Mouse (Mus musculus) heart, postnatal 36 days (tissue): ENCODE measurements around the gene Cs. TPM values are rescaled to one million over a fixed set of nuclear protein-coding genes. Genes with fewer than 3 reads are reported as not detected.

Experiments
- DNase-seq, 2 experiments: peaks; one replicate each; pipeline ENCODE4 v3.0.0; 2021 to 2022
- intact Hi-C: fragments of 180-260 bp; cut with DNase I; formaldehyde crosslinking; loops from one replicate; pipeline ENCODE4 v1.15.1; 2025
- total RNA-seq, 2 experiments: library from RNA; stranded (reverse); gene quantifications; 2 replicates each; pipeline ENCODE4 v1.2.3; 2021

Cs gene
- total RNA-seq, 2 experiments from 2014 or later = 1,152 to 1,240 TPM

DNA sequence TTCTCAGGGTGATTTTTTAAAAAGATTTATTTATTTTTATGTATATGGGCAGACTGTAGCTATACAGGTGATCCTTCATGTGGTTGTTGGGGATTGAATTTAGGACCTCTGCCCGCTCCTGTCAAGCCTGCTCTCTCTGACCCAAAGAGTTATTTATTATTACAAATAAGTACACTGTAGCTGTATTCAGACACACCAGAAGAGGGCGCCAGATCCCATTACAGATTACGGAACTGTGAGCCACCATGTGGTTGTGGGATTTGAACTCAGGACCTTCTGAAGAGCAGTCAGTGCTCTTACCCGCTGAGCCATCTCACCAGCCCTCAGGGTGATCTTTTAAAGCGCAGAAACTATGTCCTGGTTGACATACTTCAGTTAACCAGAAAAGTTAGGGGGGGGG lies 34.6 kb downstream of the Cs start:
- DNase-seq = no peak
- intact Hi-C loops = no loop called here

- no peak for DNase-seq
- intact Hi-C loops = no loop called here
Measured at GRCm38 (mm10) chr10:128372989-128373748, 35.6 kb downstream of the Cs start.

- no peak for DNase-seq
- intact Hi-C loops = no loop called here
Measured at GRCm38 (mm10) chr10:128374393-128374792, 36.9 kb downstream of the Cs start.

DNA sequence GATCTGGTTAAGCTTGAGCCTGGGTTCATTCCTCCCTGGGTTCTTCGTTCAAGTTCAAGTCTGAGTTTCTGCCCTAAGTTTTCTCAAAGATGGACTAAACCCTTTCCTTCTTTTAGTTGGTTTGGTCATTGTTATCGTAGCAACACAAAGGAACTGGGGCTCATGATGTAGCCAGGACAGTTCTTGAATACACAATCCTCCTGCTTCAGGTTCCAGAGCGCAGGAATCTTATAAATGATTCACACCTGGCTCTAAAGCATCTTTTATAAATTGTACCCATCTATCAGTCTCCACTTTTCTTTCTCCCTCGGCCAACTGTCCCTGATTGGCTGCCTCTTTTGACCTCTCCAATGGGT lies 38.5 kb downstream of the Cs start:
- DNase-seq = no peak
- intact Hi-C loops = loop anchor here (5.0 kb wide), 1 partner anchor 39 kb away; the partner anchor contains the start of gene Cs

DNA sequence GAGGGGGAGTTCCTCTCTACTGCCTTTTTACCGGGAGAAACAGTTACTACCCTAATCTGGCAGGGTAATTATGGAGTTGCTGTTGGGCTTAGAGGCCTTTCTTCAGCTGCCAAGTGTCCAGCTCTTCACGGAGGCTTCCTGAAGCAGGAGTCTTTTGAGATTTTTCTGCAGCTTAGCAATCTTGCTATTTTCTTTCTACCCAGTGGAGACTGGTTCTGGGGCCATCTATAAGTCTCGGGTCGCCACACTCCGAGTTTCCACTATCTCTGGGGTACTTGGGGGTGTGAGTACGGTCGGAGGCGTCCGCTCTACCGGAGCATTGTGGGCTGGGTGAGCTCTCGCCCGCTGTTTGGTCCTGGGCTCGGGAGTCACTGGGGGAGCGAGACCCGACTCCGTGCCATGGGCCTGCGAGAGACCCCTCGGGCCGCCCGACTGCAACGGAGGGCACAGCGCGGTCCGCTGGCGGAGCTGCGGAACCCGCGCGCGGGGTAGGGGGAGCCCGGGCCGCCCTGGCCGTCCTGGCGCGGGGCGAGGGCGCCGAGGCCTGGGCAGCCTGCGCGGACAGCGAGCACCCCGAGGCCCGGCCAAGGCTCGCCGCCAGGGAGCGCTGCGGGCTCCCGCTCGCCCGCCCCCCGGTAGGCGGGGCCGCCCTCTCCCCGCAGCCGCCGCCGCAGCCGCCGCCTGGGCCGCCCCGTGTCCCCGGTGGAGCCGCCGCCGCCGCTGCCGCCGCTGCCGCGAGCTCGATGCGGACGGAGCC lies 39.1 kb downstream of the Cs start, which contains the start of gene Ankrd52:
Gene Ankrd52, plus strand, starts transcription at position 661 of the 757 bp plus-strand sequence.
- intact Hi-C loops = loop anchor here (1.0 to 5.0 kb wide), 2 partner anchors 33 to 39 kb away; partner anchors contain the start of gene Cs

DNA sequence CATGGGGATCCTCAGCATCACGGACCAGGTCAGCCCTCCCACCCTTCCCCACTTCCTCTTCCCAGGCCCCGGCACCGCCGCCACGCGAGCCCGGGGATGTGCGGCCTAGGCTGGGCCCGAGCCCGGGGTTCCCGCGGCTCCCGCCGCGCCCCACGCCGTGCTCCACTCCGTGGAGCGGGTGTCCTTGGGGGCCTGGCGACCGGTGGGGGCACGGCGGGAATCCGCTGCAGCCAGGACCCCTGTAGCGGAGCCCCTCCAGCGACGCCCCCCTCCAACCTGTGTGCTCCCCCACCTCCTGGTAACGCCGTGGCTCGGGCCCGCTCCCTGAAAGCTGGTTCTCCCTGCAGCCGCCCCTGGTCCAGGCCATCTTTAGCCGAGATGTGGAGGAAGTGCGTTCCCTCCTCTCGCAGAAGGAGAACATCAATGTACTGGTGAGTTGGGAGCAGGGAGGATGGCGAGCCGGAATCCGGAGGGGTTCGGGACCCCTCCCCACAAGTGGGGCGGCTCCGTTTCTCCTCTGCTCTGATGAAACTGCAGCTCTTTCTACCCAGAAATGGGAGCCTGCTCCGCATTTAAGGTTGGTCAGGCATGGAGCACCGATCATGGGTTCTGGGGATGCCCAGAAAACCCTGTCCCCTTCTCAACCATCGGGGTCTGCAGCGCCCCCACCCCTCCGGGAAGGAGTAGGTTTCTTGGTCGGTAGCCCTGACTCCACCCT lies 39.8 kb downstream of the Cs start:
- DNase-seq = peak in 1 of 2 experiments; percentile 47
- intact Hi-C loops = loop anchor here (1.0 to 5.0 kb wide), 2 partner anchors 32 to 40 kb away; partner anchors contain the start of gene Cs

More for the DNA sequence above, 39.1 kb downstream of the Cs start, which contains the start of gene Ankrd52:
- DNase-seq = peak; percentile 91 to 94

DNA sequence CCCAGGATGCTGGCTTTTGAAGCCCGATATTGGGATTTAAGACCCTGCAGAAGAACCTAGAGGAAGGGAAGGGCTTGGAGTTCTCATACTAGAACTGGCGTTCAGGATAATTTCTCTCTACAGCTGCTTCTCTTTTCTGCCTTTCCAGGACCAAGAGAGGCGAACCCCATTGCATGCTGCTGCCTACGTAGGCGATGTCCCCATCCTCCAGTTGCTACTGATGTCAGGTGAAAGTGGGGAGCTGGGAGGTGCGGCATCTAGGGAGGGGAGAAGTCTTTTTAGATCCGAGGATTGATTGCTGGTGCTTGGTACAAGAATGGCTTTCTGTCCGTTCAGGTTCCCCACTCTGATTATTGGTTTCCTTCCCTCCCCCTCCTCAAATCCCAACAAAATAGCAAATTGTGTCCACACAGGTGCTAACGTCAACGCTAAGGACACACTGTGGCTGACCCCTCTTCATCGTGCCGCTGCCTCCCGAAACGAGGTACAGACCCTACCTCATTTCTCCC lies 40.5 kb downstream of the Cs start:
- DNase-seq = no peak
- intact Hi-C loops = loop anchor here (1.0 to 5.0 kb wide), 2 partner anchors 31 to 41 kb away; partner anchors contain the start of gene Cs

- intact Hi-C loops = loop anchor here (5.0 kb wide), 1 partner anchor 41 kb away; the partner anchor contains the start of gene Cs
Measured at GRCm38 (mm10) chr10:128378462-128378861, 40.9 kb downstream of the Cs start.

GRCm38 (mm10) chr10:128379260-128379659 lies 41.7 kb downstream of the Cs start:
- DNase-seq = no peak
- intact Hi-C loops = loop anchor here (5.0 kb wide), 1 partner anchor 42 kb away; the partner anchor contains the start of gene Cs

More at GRCm38 (mm10) chr10:128378462-128378861, 40.9 kb downstream of the Cs start:
- DNase-seq = no peak

DNA sequence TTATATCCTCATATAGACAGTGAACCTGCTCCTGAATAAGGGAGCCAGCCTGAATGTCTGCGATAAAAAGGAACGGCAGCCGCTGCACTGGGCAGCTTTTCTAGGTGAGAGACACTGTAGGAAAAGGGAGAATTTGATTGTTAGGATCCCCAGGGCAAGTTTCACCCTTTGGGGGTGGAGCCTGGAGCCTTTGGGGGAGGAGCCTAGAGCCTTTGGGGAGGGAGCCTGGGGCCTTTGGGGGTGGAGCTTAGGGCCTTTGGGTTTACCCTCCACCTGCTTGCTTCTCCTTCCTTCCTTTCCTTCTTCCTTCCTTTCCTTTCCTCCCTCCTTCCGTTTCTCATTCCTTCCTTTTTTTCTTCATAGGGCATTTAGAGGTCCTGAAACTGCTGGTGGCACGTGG lies 43.0 kb downstream of the Cs start:
- no peak for DNase-seq
- intact Hi-C loops = no loop called here

DNA sequence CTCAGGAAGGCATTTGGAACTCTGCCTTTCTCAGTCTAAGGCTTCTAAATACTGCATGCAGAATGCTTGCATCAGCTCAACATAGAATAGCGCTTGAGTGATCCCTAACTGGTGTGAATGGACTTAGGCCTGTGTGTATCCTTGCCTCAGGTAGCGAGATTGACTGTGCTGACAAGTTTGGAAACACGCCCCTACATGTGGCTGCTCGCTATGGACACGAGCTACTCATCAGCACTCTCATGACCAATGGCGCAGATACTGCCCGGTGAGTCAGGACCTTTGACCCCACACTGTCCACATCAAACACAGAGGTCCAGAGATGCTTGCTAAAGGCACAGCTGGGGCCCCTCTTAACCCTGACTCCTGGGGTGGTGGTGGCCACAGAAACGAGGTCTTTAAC lies 44.9 kb downstream of the Cs start:
- intact Hi-C loops = no loop called here
- no peak for DNase-seq

DNA sequence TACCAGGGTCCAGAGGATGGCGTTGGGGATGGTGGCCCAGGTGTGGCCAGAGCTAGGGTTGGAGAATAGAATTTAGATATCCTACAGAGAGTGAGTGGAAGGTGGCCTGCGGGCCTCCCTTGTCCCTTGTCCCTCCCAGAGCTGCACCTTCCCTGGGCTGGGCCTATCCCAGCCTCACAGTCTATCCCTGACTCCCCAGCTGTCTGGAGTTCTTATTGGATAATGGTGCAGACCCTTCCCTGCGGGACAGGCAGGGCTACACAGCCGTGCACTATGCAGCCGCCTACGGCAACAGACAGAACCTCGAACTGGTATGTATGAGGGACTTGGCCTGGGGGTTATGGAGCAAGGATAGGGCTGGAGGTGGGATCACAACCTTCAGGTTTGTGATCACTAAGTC lies 48.4 kb downstream of the Cs start:
- intact Hi-C loops = no loop called here

GRCm38 (mm10) chr10:128388941-128389340 lies 51.4 kb downstream of the Cs start:
- DNase-seq = no peak
- intact Hi-C loops = no loop called here

More for the DNA sequence above, 48.4 kb downstream of the Cs start:
- no peak for DNase-seq

DNA sequence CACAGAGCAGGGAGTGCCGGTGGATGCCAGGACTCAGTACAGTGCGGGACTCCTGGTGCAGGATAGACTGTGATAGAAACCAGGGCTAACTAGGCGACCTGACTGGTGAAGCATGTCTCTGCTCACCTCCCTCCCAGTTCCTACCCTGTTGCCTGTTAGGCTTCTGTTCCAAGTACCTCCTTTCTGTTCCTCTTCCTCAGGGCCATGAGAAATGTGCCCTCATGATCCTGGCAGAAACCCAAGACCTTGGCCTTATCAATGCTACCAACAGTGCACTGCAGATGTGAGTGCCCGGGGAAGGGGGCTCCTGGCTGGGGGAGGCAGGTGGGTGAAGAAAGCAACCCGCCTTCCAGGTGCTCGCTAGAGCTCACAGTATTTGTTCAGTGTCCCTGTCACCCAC lies 52.0 kb downstream of the Cs start:
- no peak for DNase-seq
- intact Hi-C loops = no loop called here

DNA sequence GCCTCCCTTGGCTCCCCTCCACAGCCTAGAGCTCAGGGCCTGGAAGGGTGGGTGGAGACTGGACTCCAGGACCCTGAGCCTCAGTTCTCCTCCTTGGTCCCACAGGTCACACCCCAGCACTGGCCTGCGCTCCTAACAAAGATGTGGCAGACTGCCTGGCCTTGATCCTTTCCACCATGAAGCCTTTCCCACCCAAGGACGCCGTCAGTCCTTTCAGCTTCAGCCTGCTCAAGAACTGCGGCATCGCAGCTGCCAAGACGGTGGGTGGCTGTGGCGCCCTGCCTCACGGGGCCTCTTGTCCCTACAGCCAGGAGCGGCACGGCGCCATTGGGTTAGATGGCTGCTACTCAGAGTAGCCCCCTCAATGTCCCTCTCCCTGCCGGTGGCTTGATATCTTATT lies 52.8 kb downstream of the Cs start:
- intact Hi-C loops = no loop called here
- DNase-seq = no peak

GRCm38 (mm10) chr10:128391850-128392249 lies 54.3 kb downstream of the Cs start:
- no peak for DNase-seq
- intact Hi-C loops = no loop called here

- intact Hi-C loops = no loop called here
Measured at GRCm38 (mm10) chr10:128396017-128396673, 58.6 kb downstream of the Cs start.

GRCm38 (mm10) chr10:128396716-128397264 lies 59.3 kb downstream of the Cs start:
- intact Hi-C loops = no loop called here
- no peak for DNase-seq

More at GRCm38 (mm10) chr10:128396017-128396673, 58.6 kb downstream of the Cs start:
- DNase-seq = no peak

DNA sequence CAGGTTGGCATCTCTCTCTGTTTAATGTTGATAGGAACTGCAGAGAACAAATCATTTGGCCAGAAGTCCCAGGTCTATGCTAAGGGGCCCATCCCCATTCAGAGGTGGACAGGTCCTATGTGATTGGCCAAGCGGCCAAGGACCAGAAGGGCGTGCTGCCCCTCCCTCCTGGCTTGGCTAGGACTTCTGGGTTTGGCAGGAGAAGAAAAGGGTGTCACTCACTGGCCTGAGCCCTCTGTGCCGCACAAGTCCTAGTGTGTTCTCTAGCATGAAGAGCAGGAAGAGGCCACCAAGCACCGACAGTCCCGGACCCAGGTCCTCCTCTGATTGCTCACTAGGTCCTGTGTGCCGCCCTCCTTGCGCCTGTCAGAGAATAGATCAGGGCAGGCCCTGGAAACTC lies 59.9 kb downstream of the Cs start:
- peak in 1 of 2 experiments; percentile 30 for DNase-seq
- intact Hi-C loops = no loop called here

GRCm38 (mm10) chr10:128400338-128400737 lies 62.8 kb downstream of the Cs start:
- DNase-seq = no peak
- intact Hi-C loops = no loop called here
